Mouse (Mus musculus) CD4-positive naive resting alpha-beta T cell, adult 76 days (primary cell): Measurements from ENCODE around the gene Creb1. TPM values are rescaled to one million over a fixed set of nuclear protein-coding genes. Genes with fewer than 3 reads are reported as not detected.

Experiments
- total RNA-seq: library from RNA; stranded (reverse); gene quantifications from one replicate; pipeline ENCODE4 v1.2.4, GENCODE M21; 2023

Creb1 gene
- total RNA-seq = 88.8 TPM

DNA sequence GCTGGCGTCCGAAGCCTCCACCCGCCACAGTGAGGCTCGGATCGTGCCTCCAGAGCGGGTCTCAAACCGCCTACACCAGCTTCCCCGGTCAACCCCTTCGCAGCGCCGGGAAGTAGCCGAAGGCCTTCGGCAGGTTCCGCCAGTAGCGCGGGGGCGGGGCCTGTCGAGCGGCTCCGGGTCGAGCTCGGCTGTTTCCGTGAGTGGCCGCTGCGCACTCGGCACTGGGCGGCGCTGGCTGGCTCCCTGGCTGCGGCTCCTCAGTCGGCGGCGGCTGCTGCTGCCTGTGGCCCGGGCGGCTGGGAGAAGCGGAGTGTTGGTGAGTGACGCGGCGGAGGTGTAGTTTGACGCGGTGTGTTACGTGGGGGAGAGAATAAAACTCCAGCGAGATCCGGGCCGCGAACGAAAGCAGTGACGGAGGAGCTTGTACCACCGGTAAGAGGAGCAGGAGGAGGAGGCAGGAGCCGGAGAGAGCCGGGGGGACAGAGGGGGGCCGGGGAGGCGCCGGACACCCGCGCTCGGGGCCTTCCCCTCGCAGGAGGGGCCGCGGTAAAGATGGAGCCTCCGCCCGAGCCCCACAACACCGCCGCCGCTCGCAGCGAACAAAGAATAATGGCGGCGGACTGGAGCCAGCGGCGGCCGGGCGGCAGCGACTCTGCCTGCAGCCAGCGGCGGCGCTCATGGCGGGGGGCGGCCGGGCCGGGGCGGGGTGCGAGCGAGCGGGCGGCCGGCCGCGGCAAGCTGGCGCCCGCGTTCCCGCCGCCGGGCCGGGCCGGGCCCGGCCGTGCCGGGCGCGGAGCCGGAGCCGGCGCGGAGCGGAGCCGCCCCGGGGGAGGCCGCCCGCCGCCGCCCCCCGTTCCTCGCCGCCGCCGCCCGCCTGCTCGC lies at the start of gene Creb1:
Gene Creb1, plus strand, starts transcription at position 57 of the 882 bp plus-strand sequence.

DNA sequence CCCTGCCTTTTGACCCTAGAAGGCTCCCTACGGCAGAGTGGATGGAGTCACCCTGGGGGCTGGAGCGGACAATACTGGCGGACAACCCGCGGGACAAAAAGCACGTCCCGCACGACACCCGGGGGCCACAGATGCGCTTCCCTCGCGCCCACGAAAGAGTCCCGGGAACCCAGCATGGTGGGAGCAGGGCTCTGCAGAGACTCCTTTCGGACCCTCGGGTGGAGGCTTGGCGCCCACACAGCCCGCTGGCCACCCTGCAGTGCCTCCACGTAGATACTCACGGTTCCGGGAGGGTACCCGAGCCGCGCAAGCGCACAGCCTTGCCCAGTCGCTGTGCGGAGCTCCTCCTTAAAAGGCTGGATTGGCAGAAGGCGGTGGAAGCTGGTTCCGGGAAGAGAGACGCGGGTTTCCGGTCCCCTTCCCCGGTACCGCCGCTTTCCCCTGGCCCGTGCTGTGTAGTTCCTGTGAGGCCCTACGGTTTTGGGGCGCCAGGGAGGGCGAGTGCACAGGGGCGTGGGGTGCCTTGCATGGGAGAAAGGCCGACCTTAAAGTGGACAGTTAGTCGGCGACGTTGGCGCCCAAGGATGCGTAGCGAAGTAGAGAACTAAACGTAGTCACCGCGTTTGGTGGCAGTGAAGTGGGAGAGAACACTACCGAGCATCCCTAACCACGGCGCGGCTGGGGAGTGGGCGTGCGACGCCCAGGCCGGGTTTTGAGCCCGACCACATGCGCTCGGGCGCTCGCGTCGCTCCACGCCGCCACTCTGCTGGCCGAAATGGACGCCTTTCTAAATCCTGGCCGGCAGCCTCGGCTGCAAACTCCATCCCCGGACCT lies 84.7 kb downstream of the Creb1 start, which contains the start of gene Mettl21a:
Gene Mettl21a, minus strand, starts transcription at position 362 of the 834 bp plus-strand sequence.

Other genes starting within 250 kb of the Creb1 start
- gene Mettl21a, start 84.6 kb downstream of the Creb1 start, total RNA-seq = 6.1 TPM
- gene Ccnyl1, start 157.8 kb downstream of the Creb1 start, total RNA-seq = 9.2 TPM
- 4.5 TPM for gene Fzd5, start 205.1 kb downstream of the Creb1 start, total RNA-seq